27 mouse cellular contexts compared by ENCODE assay signal in the genomic region with DNA sequence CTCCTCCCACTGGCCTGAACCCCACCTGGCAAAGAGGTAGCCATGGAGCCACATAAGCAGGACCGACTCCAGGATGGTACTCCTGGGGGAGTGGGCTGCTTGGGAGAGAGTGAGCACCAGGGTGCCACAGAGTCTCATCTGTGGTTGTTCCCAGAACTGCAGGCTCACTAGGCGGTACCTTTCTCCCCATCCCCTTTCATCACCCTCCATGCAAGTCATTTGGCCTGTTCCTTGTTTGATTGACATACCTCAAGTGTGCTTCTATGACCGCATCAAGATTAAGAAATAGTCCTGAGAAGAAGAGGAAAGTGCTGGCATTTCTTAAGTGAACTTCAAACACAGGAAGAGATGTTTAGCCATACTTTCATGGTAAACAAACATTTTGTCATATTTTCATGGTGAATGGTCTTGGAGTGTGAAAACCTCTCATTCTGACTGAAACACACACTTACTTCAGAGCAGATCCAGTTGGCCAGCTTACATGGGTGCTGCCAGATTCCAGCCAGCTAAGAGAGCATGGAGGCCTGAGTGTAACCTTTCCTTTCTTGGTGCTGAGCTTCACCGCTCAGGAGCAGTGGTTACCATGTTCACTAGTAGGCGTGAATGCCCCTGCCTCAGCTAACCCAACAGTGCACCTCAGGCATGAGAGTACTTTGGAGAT. TPM values are rescaled to one million over a fixed set of nuclear protein-coding genes. Genes with fewer than 3 reads are reported as not detected.
DNase-seq lines count a peak whose midpoint lies in the region; ATAC-seq and TF ChIP-seq lines count a peak whose summit lies in the region.
"Had no signal": no experiment of that assay in that cellular context is flagged by ENCODE, and none has a peak within 500 bp of the region (broad histone marks: within the 10 kb centered on the region; RNA-seq: fewer than 3 reads in every experiment).

No protein-coding gene starts in this region.

- H3K27ac ChIP-seq in bone marrow, adult 2 months (ENCODE audit: control insufficient read depth, insufficient read depth, low read depth, low read length, poor library complexity): peak overlapping the region; percentile 59
- 0 out of 2 replicates have a peak overlapping the region, but pooled peaks have one; percentile 10 for H3K27ac ChIP-seq in lung, embryonic 14.5 days (ENCODE audit: low read depth)
- H3K27ac ChIP-seq: embryonic facial prominence, embryonic 12.5 days; heart, embryonic 15.5 days; hindbrain, embryonic 12.5 days; hindbrain, postnatal 0 days; intestine, embryonic 15.5 days; limb, embryonic 12.5 days; liver, embryonic 15.5 days; midbrain, embryonic 12.5 days; stomach, embryonic 15.5 days had no signal

- no peak overlapping the region for H3K4me3 ChIP-seq in bone marrow, adult 2 months (replicated peaks; ENCODE audit: control insufficient read depth, low read depth, low read length)
- no peak overlapping the region for H3K4me3 ChIP-seq in lung, embryonic 14.5 days (ENCODE audit: low read depth, low read length)
- H3K4me3 ChIP-seq: embryonic facial prominence, embryonic 12.5 days; heart, embryonic 15.5 days; hindbrain, embryonic 12.5 days; intestine, embryonic 15.5 days; limb, embryonic 12.5 days; liver, embryonic 15.5 days; megakaryocyte, embryonic 14.5 days; midbrain, embryonic 12.5 days; stomach, embryonic 15.5 days had no signal

- H3K4me1 ChIP-seq in bone marrow, adult 2 months (ENCODE audit: control insufficient read depth, insufficient read depth, low read length): peaks cover 6% of the 10 kb centered on the region
- no peaks in the 10 kb centered on the region for H3K4me1 ChIP-seq in lung, embryonic 14.5 days (ENCODE audit: insufficient read depth)
- H3K4me1 ChIP-seq: liver, embryonic 15.5 days had no signal

- no peak overlapping the region for H3K9ac ChIP-seq in lung, embryonic 14.5 days
- H3K9ac ChIP-seq: embryonic facial prominence, embryonic 12.5 days; heart, embryonic 15.5 days; hindbrain, embryonic 12.5 days; intestine, embryonic 15.5 days; limb, embryonic 12.5 days; liver, embryonic 15.5 days; midbrain, embryonic 12.5 days; stomach, embryonic 15.5 days had no signal

- no peak for TF ChIP-seq CTCF in bone marrow, adult 2 months (IDR thresholded peaks at IDR 0.05; ENCODE audit: control insufficient read depth, insufficient read depth, low read length)
- TF ChIP-seq CTCF in lung, embryonic 14.5 days (IDR thresholded peaks at IDR 0.05; ENCODE audit: low read depth): 0 out of 2 replicates have a peak, but pooled peaks have one; percentile 15

- H3K27me3 ChIP-seq in lung, embryonic 14.5 days (ENCODE audit: insufficient read depth, low read length): no peaks in the 10 kb centered on the region
- H3K27me3 ChIP-seq: embryonic facial prominence, embryonic 12.5 days; heart, embryonic 15.5 days; hindbrain, embryonic 12.5 days; intestine, embryonic 15.5 days; limb, embryonic 12.5 days; midbrain, embryonic 12.5 days; stomach, embryonic 15.5 days had no signal

- DNase-seq in lung, embryonic 14.5 days: no peak
- peak; percentile 88 for DNase-seq in lung, postnatal 25 days (ENCODE audit: low spot score)
- no peak for DNase-seq in testis, postnatal 14 days (ENCODE audit: low spot score)
- no peak for DNase-seq in kidney, adult 8-10 months
- DNase-seq: adrenal gland, adult 8-10 months; cerebellum, adult 11 months; cerebellum, adult 9-10 months; embryo, embryonic 11 days; kidney, adult 9 months; kidney, postnatal 10 days; retina, postnatal 1 day; right cerebral cortex, postnatal 14 days; thymus, postnatal 14 days had no signal

- H3K36me3 ChIP-seq in lung, embryonic 14.5 days (ENCODE audit: insufficient read depth): no peaks in the 10 kb centered on the region
- H3K36me3 ChIP-seq: embryonic facial prominence, embryonic 12.5 days; heart, embryonic 15.5 days; hindbrain, embryonic 12.5 days; intestine, embryonic 15.5 days; limb, embryonic 12.5 days; liver, embryonic 15.5 days; midbrain, embryonic 12.5 days; stomach, embryonic 15.5 days had no signal

- H3K9me3 ChIP-seq in lung, embryonic 14.5 days (ENCODE audit: low read depth, low read length): no peaks in the 10 kb centered on the region
- H3K9me3 ChIP-seq: embryonic facial prominence, embryonic 12.5 days; heart, embryonic 15.5 days; hindbrain, embryonic 12.5 days; intestine, embryonic 15.5 days; limb, embryonic 12.5 days; liver, embryonic 15.5 days; megakaryocyte, embryonic 14.5 days; midbrain, embryonic 12.5 days; stomach, embryonic 15.5 days had no signal

- no peak for TF ChIP-seq POLR2A in bone marrow, adult 2 months (IDR thresholded peaks at IDR 0.05; ENCODE audit: borderline replicate concordance, control insufficient read depth, low read depth, low read length)

- WGBS in bone marrow, adult 2 months: 66% methylated on average over 5 of the region's 5 CpGs
- WGBS in lung, embryonic 14.5 days: 75% methylated on average over 5 of the region's 5 CpGs

- H3K4me2 ChIP-seq in lung, embryonic 14.5 days: no peak overlapping the region
- H3K4me2 ChIP-seq: embryonic facial prominence, embryonic 12.5 days; heart, embryonic 15.5 days; hindbrain, embryonic 12.5 days; intestine, embryonic 15.5 days; limb, embryonic 12.5 days; liver, embryonic 15.5 days; midbrain, embryonic 12.5 days; stomach, embryonic 15.5 days had no signal

- 0 out of 2 replicates have a peak, but pooled peaks have one; percentile 23 for ATAC-seq in lung, embryonic 14.5 days (ENCODE audit: insufficient read depth)
- ATAC-seq in neutrophil, adult 5-6 weeks (ENCODE audit: extremely low read depth, insufficient number of reproducible peaks, low FRiP score, poor library complexity, severe bottlenecking): peak; percentile 34; the same call in 1 of the 2 replicates
- no peak for ATAC-seq in cerebellum, adult (ENCODE audit: insufficient number of reproducible peaks, low FRiP score, low TSS enrichment)
- ATAC-seq: forebrain, embryonic 14.5 days; hindbrain, postnatal 0 days; intestine, embryonic 15.5 days had no signal

RNA-seq across cellular contexts. Expression of a gene that starts 38.3 kb away (rescaled TPM):
- 5.2 and 28.4 TPM in 2 replicates for polyA plus RNA-seq in bone marrow, adult 2 months (2011; ENCODE audit: insufficient read depth, insufficient read length, low replicate concordance, missing spikeins)
- polyA plus RNA-seq in lung, embryonic 14.5 days (2014; fragmentation: Nextera tagmentation; extraction: Ambion mirVana): 23.2 and 26.7 TPM in 2 replicates
- total RNA-seq in neutrophil, adult 5-6 weeks (2017): 28.2 and 32.7 TPM in 2 replicates
